Mouse (Mus musculus) brain, embryonic 14.5 days (tissue): ENCODE measurements around the gene Cd83.

Experiments used
- CTCF ChIP-seq: fragments of 200-500 bp; IDR thresholded peaks from 2 replicates; pipeline ENCODE4 v1.5.1; 2012; ENCODE audit warnings: inconsistent platforms, mild to moderate bottlenecking, moderate library complexity, borderline replicate concordance; ENCODE audit not compliant: insufficient read depth, insufficient read length; ENCODE audit errors: extremely low read depth
- POLR2A ChIP-seq: fragments of 200-500 bp; IDR thresholded peaks from 2 replicates; pipeline ENCODE4 v1.6.1; 2012; ENCODE audit warnings: mild to moderate bottlenecking, inconsistent platforms, borderline replicate concordance; ENCODE audit not compliant: poor library complexity, insufficient read depth, insufficient read length, severe bottlenecking; ENCODE audit errors: extremely low read depth

GRCm38 (mm10) chr13:43832731-43833130, 48.2 kb downstream of the Cd83 start:
- TF ChIP-seq CTCF (no peak), POLR2A (no peak)
